Mouse (Mus musculus): Measurements from ENCODE around the gene Ace. TPM values are rescaled to one million over a fixed set of nuclear protein-coding genes. Genes with fewer than 3 reads are reported as not detected.

The Ace gene
- total RNA-seq, 1 experiment: 1.4 TPM

DNA sequence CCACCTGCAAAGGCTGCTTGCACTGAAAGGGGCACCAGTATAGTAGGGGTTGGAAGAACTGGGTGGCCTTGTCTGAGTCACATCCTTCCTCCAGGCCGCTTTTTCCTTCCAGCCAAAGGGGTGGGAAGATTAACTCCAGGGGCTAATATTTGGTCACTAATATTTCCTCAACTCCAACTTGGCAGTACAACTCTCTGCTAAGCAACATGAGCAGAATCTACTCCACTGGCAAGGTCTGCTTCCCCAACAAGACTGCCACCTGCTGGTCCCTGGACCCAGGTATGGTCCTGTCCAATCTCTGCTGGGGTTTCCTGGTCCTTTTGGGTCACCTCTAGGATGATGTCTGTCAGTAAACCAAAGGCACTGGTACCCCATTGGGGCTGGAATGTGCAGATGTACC lies 1.8 kb downstream of the Ace start:
- TF ChIP-seq ZC3H11A (IDR thresholded peaks at IDR 0.05; ENCODE audit: borderline replicate concordance, low read depth, low read length): no peak
- no peak for TF ChIP-seq MAFK (IDR thresholded peaks at IDR 0.05; ENCODE audit: insufficient read depth, low read depth, low read length)
- TF ChIP-seq HCFC1 (IDR thresholded peaks at IDR 0.05; ENCODE audit: borderline replicate concordance, insufficient read depth, low read length): no peak
- TF ChIP-seq CHD2 (IDR thresholded peaks at IDR 0.05; ENCODE audit: low read depth, low read length): no peak
- no peak for TF ChIP-seq ZNF384 (IDR thresholded peaks at IDR 0.05; ENCODE audit: low read depth, low read length)
- peaks cover 0 to 13% of the 10 kb centered on the region in 2 experiments; a peak in 1 of 4 replicates for H3K4me1 ChIP-seq (ENCODE audit: control insufficient read depth in 2 of 2, insufficient read depth in 2 of 2, low read length in 2 of 2, poor library complexity in 1 of 2)
- no peak overlapping the region for H3K4me3 ChIP-seq (ENCODE audit: insufficient read depth in 1 of 2, low read depth in 1 of 2, low read length in 2 of 2, poor library complexity in 1 of 2, severe bottlenecking in 1 of 2)
- no peak for DNase-seq (ENCODE audit: low read depth, low spot score)
- H3K9me3 ChIP-seq (ENCODE audit: control insufficient read depth, insufficient read depth, low read depth, low read length): no peaks in the 10 kb centered on the region
- in situ Hi-C loops (cut with MboI; ENCODE audit: low sequenced_read_pairs in 2 of 2, unreplicated experiment in 2 of 2): no loop called here
- H3K27ac ChIP-seq (ENCODE audit: insufficient read depth, low read depth, low read length, poor library complexity, severe bottlenecking): no peak overlapping the region
- no peaks in the 10 kb centered on the region for H3K36me3 ChIP-seq (ENCODE audit: control insufficient read depth, insufficient read depth, low read length, poor library complexity, severe bottlenecking)
- no peak overlapping the region for H3K9ac ChIP-seq (ENCODE audit: insufficient read depth, low read depth, low read length, poor library complexity, severe bottlenecking)

DNA sequence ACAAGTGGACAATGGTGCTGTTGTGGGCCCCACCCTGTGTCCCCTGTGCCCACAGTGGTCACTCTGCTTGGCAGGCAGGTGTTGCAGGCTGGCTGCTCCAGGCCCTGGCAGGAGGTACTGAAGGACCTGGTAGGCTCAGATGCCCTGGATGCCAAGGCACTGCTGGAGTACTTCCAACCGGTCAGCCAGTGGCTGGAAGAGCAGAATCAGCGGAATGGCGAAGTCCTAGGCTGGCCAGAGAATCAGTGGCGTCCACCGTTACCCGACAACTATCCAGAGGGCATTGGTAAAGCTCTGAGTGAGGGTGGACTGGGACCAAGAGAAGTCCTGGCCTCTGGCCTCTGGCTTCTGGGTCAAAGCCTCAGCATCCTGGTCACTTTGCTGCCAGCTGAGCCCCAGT lies 6.8 kb downstream of the Ace start:
- Histone ChIP-seq H3K4me1 (ENCODE audit: control insufficient read depth in 2 of 2, insufficient read depth in 2 of 2, low read length in 2 of 2, poor library complexity in 1 of 2) (peaks cover 0 to 2% of the 10 kb centered on the region in 2 experiments; a peak in 1 of 4 replicates), H3K9me3 (ENCODE audit: control insufficient read depth, insufficient read depth, low read depth, low read length) (no peaks in the 10 kb centered on the region), H3K4me3 (ENCODE audit: insufficient read depth in 1 of 2, low read depth in 1 of 2, low read length in 2 of 2, poor library complexity in 1 of 2, severe bottlenecking in 1 of 2) (no peak overlapping the region), H3K9ac (ENCODE audit: insufficient read depth, low read depth, low read length, poor library complexity, severe bottlenecking) (no peak overlapping the region), H3K36me3 (ENCODE audit: control insufficient read depth, insufficient read depth, low read length, poor library complexity, severe bottlenecking) (no peaks in the 10 kb centered on the region), H3K27ac (ENCODE audit: insufficient read depth, low read depth, low read length, poor library complexity, severe bottlenecking) (no peak overlapping the region)
- no peak for TF ChIP-seq ZC3H11A (IDR thresholded peaks at IDR 0.05; ENCODE audit: borderline replicate concordance, low read depth, low read length)
- no peak for TF ChIP-seq ZNF384 (IDR thresholded peaks at IDR 0.05; ENCODE audit: low read depth, low read length)
- no peak for DNase-seq (ENCODE audit: low read depth, low spot score)
- in situ Hi-C loops (cut with MboI; ENCODE audit: low sequenced_read_pairs in 2 of 2, unreplicated experiment in 2 of 2): no loop called here

DNA sequence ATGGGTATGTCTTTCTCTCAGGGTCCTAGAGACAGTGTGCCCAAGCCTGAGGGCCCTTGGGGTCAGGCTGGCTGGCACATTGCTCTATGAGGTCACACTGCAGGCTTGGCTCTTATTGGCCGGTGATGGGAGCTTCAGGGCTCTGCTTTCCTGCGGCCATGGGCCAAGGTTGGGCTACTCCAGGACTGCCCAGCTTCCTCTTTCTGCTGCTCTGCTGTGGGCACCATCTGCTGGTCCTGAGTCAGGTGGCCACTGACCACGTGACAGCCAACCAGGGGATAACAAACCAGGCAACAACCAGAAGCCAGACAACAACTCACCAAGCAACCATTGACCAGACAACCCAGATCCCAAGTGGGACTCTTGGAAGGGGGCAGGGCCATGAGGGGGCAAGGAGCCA lies 7.3 kb downstream of the Ace start:
- DNase-seq (ENCODE audit: low read depth, low spot score): no peak
- Histone ChIP-seq H3K4me1 (ENCODE audit: control insufficient read depth in 2 of 2, insufficient read depth in 2 of 2, low read length in 2 of 2, poor library complexity in 1 of 2) (peaks cover 0 to 2% of the 10 kb centered on the region in 2 experiments; a peak in 1 of 4 replicates), H3K9me3 (ENCODE audit: control insufficient read depth, insufficient read depth, low read depth, low read length) (no peaks in the 10 kb centered on the region), H3K4me3 (ENCODE audit: insufficient read depth in 1 of 2, low read depth in 1 of 2, low read length in 2 of 2, poor library complexity in 1 of 2, severe bottlenecking in 1 of 2) (no peak overlapping the region), H3K27ac (ENCODE audit: insufficient read depth, low read depth, low read length, poor library complexity, severe bottlenecking) (no peak overlapping the region), H3K9ac (ENCODE audit: insufficient read depth, low read depth, low read length, poor library complexity, severe bottlenecking) (no peak overlapping the region), H3K36me3 (ENCODE audit: control insufficient read depth, insufficient read depth, low read length, poor library complexity, severe bottlenecking) (no peaks in the 10 kb centered on the region)
- no peak for TF ChIP-seq ZC3H11A (IDR thresholded peaks at IDR 0.05; ENCODE audit: borderline replicate concordance, low read depth, low read length)
- no peak for TF ChIP-seq CHD2 (IDR thresholded peaks at IDR 0.05; ENCODE audit: low read depth, low read length)
- in situ Hi-C loops (cut with MboI; ENCODE audit: low sequenced_read_pairs in 2 of 2, unreplicated experiment in 2 of 2): no loop called here

DNA sequence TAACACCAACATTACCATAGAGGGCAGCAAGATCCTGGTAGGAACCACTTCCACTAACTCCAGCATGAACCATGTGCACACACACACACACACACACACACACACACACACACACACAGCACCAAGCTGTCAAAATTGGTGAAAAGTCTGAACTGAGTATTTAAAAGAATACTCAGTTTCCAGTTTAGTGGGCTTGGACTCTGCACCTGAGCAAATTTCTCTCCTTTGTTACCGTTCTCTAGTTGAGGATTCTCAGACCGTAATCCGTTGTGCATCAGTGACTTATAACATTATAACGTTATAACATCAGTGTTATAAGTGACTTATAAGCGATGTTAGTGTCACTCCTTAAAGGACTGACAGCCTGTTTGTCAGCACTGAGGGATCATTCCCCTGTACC lies 7.9 kb downstream of the Ace start:
- no peak overlapping the region for H3K4me3 ChIP-seq (ENCODE audit: insufficient read depth in 1 of 2, low read depth in 1 of 2, low read length in 2 of 2, poor library complexity in 1 of 2, severe bottlenecking in 1 of 2)
- TF ChIP-seq HCFC1 (IDR thresholded peaks at IDR 0.05; ENCODE audit: borderline replicate concordance, insufficient read depth, low read length) (no peak), ZNF384 (IDR thresholded peaks at IDR 0.05; ENCODE audit: low read depth, low read length) (no peak), MAFK (IDR thresholded peaks at IDR 0.05; ENCODE audit: insufficient read depth, low read depth, low read length) (no peak), CHD2 (IDR thresholded peaks at IDR 0.05; ENCODE audit: low read depth, low read length) (no peak), ZC3H11A (IDR thresholded peaks at IDR 0.05; ENCODE audit: borderline replicate concordance, low read depth, low read length) (no peak)
- in situ Hi-C loops (cut with MboI; ENCODE audit: low sequenced_read_pairs in 2 of 2, unreplicated experiment in 2 of 2): no loop called here
- DNase-seq (ENCODE audit: low read depth, low spot score): no peak
- no peak overlapping the region for H3K9ac ChIP-seq (ENCODE audit: insufficient read depth, low read depth, low read length, poor library complexity, severe bottlenecking)
- H3K9me3 ChIP-seq (ENCODE audit: control insufficient read depth, insufficient read depth, low read depth, low read length): no peaks in the 10 kb centered on the region
- peaks cover 0 to 2% of the 10 kb centered on the region in 2 experiments; a peak in 1 of 4 replicates for H3K4me1 ChIP-seq (ENCODE audit: control insufficient read depth in 2 of 2, insufficient read depth in 2 of 2, low read length in 2 of 2, poor library complexity in 1 of 2)
- H3K27ac ChIP-seq (ENCODE audit: insufficient read depth, low read depth, low read length, poor library complexity, severe bottlenecking): no peak overlapping the region
- no peaks in the 10 kb centered on the region for H3K36me3 ChIP-seq (ENCODE audit: control insufficient read depth, insufficient read depth, low read length, poor library complexity, severe bottlenecking)

DNA sequence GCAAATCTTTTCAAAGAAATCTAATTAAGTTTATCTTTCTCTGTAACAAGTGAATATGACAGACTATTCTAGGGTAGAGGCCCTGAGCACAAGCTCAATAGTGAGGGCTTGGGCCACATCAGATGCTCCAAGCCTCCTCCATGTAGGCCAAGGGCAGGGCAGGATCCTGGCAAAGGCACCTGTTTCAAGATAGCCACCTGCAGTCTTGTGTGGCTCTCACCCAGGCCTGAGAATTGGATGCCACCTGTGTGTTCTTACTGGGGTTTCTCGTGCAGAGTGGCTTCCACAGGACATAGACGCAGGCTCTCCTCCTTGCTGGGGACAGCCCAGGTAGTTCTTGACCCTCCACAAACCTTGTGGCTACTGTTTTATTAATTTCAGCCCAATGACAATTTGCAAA lies 10.5 kb downstream of the Ace start:
- H3K9me3 ChIP-seq (ENCODE audit: control insufficient read depth, insufficient read depth, low read depth, low read length): no peaks in the 10 kb centered on the region
- TF ChIP-seq ZNF384 (IDR thresholded peaks at IDR 0.05; ENCODE audit: low read depth, low read length) (no peak), CHD2 (IDR thresholded peaks at IDR 0.05; ENCODE audit: low read depth, low read length) (no peak), HCFC1 (IDR thresholded peaks at IDR 0.05; ENCODE audit: borderline replicate concordance, insufficient read depth, low read length) (no peak), ZC3H11A (IDR thresholded peaks at IDR 0.05; ENCODE audit: borderline replicate concordance, low read depth, low read length) (no peak), MAFK (IDR thresholded peaks at IDR 0.05; ENCODE audit: insufficient read depth, low read depth, low read length) (no peak)
- H3K27ac ChIP-seq (ENCODE audit: insufficient read depth, low read depth, low read length, poor library complexity, severe bottlenecking): no peak overlapping the region
- no peaks in the 10 kb centered on the region for H3K4me1 ChIP-seq (ENCODE audit: control insufficient read depth in 2 of 2, insufficient read depth in 2 of 2, low read length in 2 of 2, poor library complexity in 1 of 2)
- H3K9ac ChIP-seq (ENCODE audit: insufficient read depth, low read depth, low read length, poor library complexity, severe bottlenecking): no peak overlapping the region
- in situ Hi-C loops (cut with MboI; ENCODE audit: low sequenced_read_pairs in 2 of 2, unreplicated experiment in 2 of 2): no loop called here
- DNase-seq (ENCODE audit: low read depth, low spot score): no peak
- H3K36me3 ChIP-seq (ENCODE audit: control insufficient read depth, insufficient read depth, low read length, poor library complexity, severe bottlenecking): no peaks in the 10 kb centered on the region
- H3K4me3 ChIP-seq (ENCODE audit: insufficient read depth in 1 of 2, low read depth in 1 of 2, low read length in 2 of 2, poor library complexity in 1 of 2, severe bottlenecking in 1 of 2): no peak overlapping the region
